Mouse (Mus musculus) cerebellum, postnatal 25 days (tissue): Measurements from ENCODE around the gene Ppid.
A peak's percentile ranks its signal among the peaks of the same experiment; 100 is the strongest.

Experiments
- DNase-seq, 2 experiments: peaks; one replicate each; pipeline ENCODE4 v3.0.0; 2021; ENCODE audit warnings: mixed read lengths in 2 of 2

Gene Ppid

GRCm38 (mm10) chr3:79590863-79591792 lies at the start of gene Ppid:
Ppid (plus strand) TSS chr3:79591342.
- peak; percentile 80 to 87 for DNase-seq

GRCm38 (mm10) chr3:79542585-79542984 lies 48.6 kb upstream of the Ppid start:
- DNase-seq: peak; percentile 66 to 78

GRCm38 (mm10) chr3:79548681-79549437 lies 42.3 kb upstream of the Ppid start:
- DNase-seq: no peak

GRCm38 (mm10) chr3:79549751-79550393 lies 41.3 kb upstream of the Ppid start:
- peak; percentile 68 to 76 for DNase-seq

GRCm38 (mm10) chr3:79551826-79552552 lies 39.2 kb upstream of the Ppid start:
- no peak for DNase-seq

- DNase-seq: no peak
These were observed 37.4 kb upstream of the Ppid start for GRCm38 (mm10) chr3:79553779-79554178.

- no peak for DNase-seq
These were observed 36.1 kb upstream of the Ppid start for GRCm38 (mm10) chr3:79555061-79555460.

- peak in 1 of 2 experiments; percentile 56 for DNase-seq
These were observed 31.9 kb upstream of the Ppid start for GRCm38 (mm10) chr3:79559021-79559772.

- no peak for DNase-seq
These were observed 31.4 kb upstream of the Ppid start for GRCm38 (mm10) chr3:79559773-79560045.

- DNase-seq: no peak
These were observed 30.6 kb upstream of the Ppid start for GRCm38 (mm10) chr3:79560555-79560954.

- no peak for DNase-seq
These were observed 29.1 kb upstream of the Ppid start for GRCm38 (mm10) chr3:79561784-79562715.

- no peak for DNase-seq
These were observed 27.6 kb upstream of the Ppid start for GRCm38 (mm10) chr3:79563511-79563910.

GRCm38 (mm10) chr3:79564875-79565606 lies 26.1 kb upstream of the Ppid start:
- peak in 1 of 2 experiments; percentile 15 for DNase-seq

GRCm38 (mm10) chr3:79566716-79567691 lies 24.1 kb upstream of the Ppid start:
- DNase-seq: peak in 1 of 2 experiments; percentile 56

GRCm38 (mm10) chr3:79567703-79568362 lies 23.3 kb upstream of the Ppid start, which contains the start of gene Fnip2:
Fnip2 (minus strand) TSS chr3:79567796.
- DNase-seq: peak; percentile 92 to 93

- DNase-seq: no peak
These were observed 22.4 kb upstream of the Ppid start for GRCm38 (mm10) chr3:79568629-79569350.

GRCm38 (mm10) chr3:79569351-79569681 lies 21.8 kb upstream of the Ppid start:
- DNase-seq: no peak

GRCm38 (mm10) chr3:79572399-79572798 lies 18.7 kb upstream of the Ppid start:
- no peak for DNase-seq
